Mouse (Mus musculus): ENCODE data around the gene Tex48. TPM values are rescaled to one million over a fixed set of nuclear protein-coding genes. Genes with fewer than 3 reads are reported as not detected.

The Tex48 gene
- polyA plus RNA-seq, 1 experiment: not detected

DNA sequence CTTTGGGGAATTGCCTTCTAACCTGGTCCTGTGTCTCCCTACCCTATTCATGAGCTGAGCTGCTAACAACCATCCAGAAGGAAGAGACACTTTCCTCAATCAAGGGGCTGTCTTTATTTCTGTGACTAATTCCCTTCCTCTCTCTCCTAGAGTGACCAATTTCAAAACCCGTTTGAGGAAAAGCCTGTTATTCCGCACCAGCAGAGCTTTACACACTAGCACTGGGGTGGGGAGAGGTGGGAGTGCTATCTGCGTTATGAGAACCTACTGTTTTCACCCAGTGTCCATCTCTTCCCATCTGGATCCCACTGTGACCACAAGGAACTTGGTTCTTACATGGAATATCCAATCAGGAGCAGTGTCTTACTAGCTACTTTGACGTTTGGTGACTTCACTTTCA is 36.9 kb upstream of the Tex48 start:
- Histone ChIP-seq H3K4me3 (ENCODE audit: extremely low read depth, insufficient read depth, insufficient read length) (no peak overlapping the region), H3K27ac (ENCODE audit: insufficient read depth, low read length) (no peak overlapping the region), H3K27me3 (ENCODE audit: control insufficient read depth, insufficient read depth, low read length) (no peaks in the 10 kb centered on the region), H3K4me1 (ENCODE audit: control insufficient read depth, insufficient read depth, insufficient read length) (no peaks in the 10 kb centered on the region), H3K36me3 (ENCODE audit: control insufficient read depth, insufficient read depth, low read length) (no peaks in the 10 kb centered on the region)
- no peak for TF ChIP-seq CTCF (IDR thresholded peaks at IDR 0.05; ENCODE audit: extremely low read depth, insufficient read depth, insufficient read length, insufficient replicate concordance)
- no peak for DNase-seq (ENCODE audit: low read depth in 1 of 2, low spot score in 2 of 2)
- WGBS: 61% methylated on average over 4 of the region's 4 CpGs

DNA sequence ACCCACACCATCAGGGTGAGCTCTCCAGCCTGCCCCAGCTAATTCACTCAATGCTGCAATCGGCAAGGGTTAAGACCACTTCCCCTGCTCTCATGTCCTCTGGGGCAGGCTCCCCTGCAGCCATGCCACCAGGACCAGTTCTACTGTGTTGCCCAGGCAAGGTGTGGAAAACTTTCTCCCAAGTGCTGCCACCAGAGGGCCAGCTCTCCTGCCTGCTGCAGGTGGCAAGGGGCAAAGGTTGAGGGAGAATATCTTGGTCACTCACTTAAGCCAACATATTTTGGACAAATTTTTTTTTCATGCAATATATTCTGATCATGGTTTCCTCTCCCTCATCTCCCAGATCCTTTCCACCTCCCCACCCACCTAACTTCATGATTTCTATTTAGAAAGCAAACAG is 32.2 kb upstream of the Tex48 start:
- H3K27me3 ChIP-seq (ENCODE audit: control insufficient read depth, insufficient read depth, low read length): no peaks in the 10 kb centered on the region
- H3K36me3 ChIP-seq (ENCODE audit: control insufficient read depth, insufficient read depth, low read length): no peaks in the 10 kb centered on the region
- no peaks in the 10 kb centered on the region for H3K4me1 ChIP-seq (ENCODE audit: control insufficient read depth, insufficient read depth, insufficient read length)
- TF ChIP-seq CTCF (IDR thresholded peaks at IDR 0.05; ENCODE audit: extremely low read depth, insufficient read depth, insufficient read length, insufficient replicate concordance): no peak
- TF ChIP-seq POLR2A (IDR thresholded peaks at IDR 0.05; ENCODE audit: low read depth, low read length): no peak
- H3K27ac ChIP-seq (ENCODE audit: insufficient read depth, low read length): no peak overlapping the region
- H3K4me3 ChIP-seq (ENCODE audit: extremely low read depth, insufficient read depth, insufficient read length): no peak overlapping the region
- 19% methylated on average over 1 of the region's 1 CpGs for WGBS
- no peak for DNase-seq (ENCODE audit: low read depth in 1 of 2, low spot score in 2 of 2)

DNA sequence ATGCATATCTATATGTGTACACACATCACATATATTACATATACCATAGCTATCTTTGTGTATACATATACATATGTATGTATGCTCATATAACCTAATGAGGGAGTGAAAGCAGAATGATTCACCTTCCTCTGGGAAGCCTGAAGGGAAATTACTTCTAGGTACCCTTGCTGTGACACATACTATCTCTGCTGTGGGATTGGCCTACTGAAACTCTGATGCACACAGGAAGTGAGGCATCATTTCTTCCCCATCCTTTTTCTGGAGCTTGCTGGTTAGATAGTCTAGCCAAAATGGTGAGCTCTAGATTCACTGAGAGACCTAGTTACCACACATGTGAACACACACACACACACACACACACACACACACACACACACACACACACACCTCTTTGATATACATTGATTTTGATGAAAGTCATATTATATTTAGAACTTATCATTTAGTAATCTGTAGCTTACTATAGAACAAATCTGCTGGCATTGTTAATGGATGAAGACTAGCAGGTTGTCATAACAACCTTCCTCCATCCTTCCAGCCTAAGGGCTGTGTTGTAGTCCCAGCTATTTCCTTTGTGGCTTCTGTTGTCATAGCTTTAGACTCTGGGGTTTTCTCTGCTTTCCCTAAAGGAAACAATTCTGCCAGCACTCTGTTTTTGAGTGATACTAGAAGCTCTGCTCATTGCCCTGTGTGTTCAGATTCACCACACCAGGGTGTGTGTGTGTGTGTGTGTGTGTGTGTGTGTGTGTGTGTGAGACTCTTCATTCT is 21.9 kb upstream of the Tex48 start:
- no peak for TF ChIP-seq POLR2A (IDR thresholded peaks at IDR 0.05; ENCODE audit: low read depth, low read length)
- TF ChIP-seq CTCF (IDR thresholded peaks at IDR 0.05; ENCODE audit: extremely low read depth, insufficient read depth, insufficient read length, insufficient replicate concordance): no peak
- Histone ChIP-seq H3K36me3 (ENCODE audit: control insufficient read depth, insufficient read depth, low read length) (no peaks in the 10 kb centered on the region), H3K4me3 (ENCODE audit: extremely low read depth, insufficient read depth, insufficient read length) (no peak overlapping the region), H3K27me3 (ENCODE audit: control insufficient read depth, insufficient read depth, low read length) (no peaks in the 10 kb centered on the region), H3K4me1 (ENCODE audit: control insufficient read depth, insufficient read depth, insufficient read length) (no peaks in the 10 kb centered on the region), H3K27ac (ENCODE audit: insufficient read depth, low read length) (no peak overlapping the region)
- DNase-seq (ENCODE audit: low read depth in 1 of 2, low spot score in 2 of 2): no peak

DNA sequence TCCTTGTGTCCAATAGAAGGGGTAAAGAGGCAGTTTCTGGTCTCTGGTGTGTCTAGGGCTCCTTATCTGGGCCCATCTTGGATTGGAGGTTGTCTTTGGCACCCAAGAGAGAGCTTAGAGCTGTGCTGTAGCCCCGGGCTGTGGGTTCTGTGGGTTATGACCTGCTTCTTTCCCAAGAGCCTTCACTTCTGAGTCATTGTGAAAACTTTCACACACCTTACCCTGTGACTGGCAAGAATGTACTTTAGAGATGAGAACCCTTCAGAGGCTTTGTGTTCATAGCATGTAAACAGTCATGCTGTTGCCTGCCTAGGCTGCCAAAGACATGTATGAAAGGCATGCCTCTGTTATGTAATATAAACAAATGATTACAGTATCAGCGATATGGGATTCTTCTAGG is 17.6 kb upstream of the Tex48 start:
- WGBS: 61% methylated on average over 2 of the region's 2 CpGs
- Histone ChIP-seq H3K27me3 (ENCODE audit: control insufficient read depth, insufficient read depth, low read length) (no peaks in the 10 kb centered on the region), H3K4me3 (ENCODE audit: extremely low read depth, insufficient read depth, insufficient read length) (no peak overlapping the region), H3K36me3 (ENCODE audit: control insufficient read depth, insufficient read depth, low read length) (no peaks in the 10 kb centered on the region), H3K27ac (ENCODE audit: insufficient read depth, low read length) (no peak overlapping the region), H3K4me1 (ENCODE audit: control insufficient read depth, insufficient read depth, insufficient read length) (no peaks in the 10 kb centered on the region)
- no peak for DNase-seq (ENCODE audit: low read depth in 1 of 2, low spot score in 2 of 2)
- no peak for TF ChIP-seq CTCF (IDR thresholded peaks at IDR 0.05; ENCODE audit: extremely low read depth, insufficient read depth, insufficient read length, insufficient replicate concordance)
- TF ChIP-seq POLR2A (IDR thresholded peaks at IDR 0.05; ENCODE audit: low read depth, low read length): no peak

DNA sequence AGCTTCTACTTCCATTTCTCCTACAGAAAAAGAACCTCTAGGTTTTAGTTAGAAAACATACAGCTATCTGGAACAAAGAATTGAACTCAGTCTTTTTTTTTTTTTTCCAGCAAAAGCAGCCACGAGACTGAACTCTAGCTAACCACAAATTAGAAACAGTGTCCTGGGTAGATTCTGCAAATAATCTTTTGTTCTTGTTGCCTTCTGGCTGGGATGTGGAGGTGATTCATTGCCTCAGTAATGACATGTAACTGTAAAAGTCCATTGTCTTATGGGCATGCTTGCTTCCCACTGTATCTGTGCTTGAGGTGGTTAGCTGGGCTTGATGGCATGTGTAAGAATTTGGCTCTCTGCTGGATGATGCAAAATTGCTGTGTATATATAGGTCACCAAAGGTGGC is 16.4 kb upstream of the Tex48 start:
- no peak for DNase-seq (ENCODE audit: low read depth in 1 of 2, low spot score in 2 of 2)
- H3K4me3 ChIP-seq (ENCODE audit: extremely low read depth, insufficient read depth, insufficient read length): no peak overlapping the region
- H3K36me3 ChIP-seq (ENCODE audit: control insufficient read depth, insufficient read depth, low read length): no peaks in the 10 kb centered on the region
- 26% methylated on average over 1 of the region's 1 CpGs for WGBS
- no peak for TF ChIP-seq CTCF (IDR thresholded peaks at IDR 0.05; ENCODE audit: extremely low read depth, insufficient read depth, insufficient read length, insufficient replicate concordance)
- TF ChIP-seq POLR2A (IDR thresholded peaks at IDR 0.05; ENCODE audit: low read depth, low read length): no peak
- no peaks in the 10 kb centered on the region for H3K4me1 ChIP-seq (ENCODE audit: control insufficient read depth, insufficient read depth, insufficient read length)
- no peak overlapping the region for H3K27ac ChIP-seq (ENCODE audit: insufficient read depth, low read length)
- H3K27me3 ChIP-seq (ENCODE audit: control insufficient read depth, insufficient read depth, low read length): no peaks in the 10 kb centered on the region

DNA sequence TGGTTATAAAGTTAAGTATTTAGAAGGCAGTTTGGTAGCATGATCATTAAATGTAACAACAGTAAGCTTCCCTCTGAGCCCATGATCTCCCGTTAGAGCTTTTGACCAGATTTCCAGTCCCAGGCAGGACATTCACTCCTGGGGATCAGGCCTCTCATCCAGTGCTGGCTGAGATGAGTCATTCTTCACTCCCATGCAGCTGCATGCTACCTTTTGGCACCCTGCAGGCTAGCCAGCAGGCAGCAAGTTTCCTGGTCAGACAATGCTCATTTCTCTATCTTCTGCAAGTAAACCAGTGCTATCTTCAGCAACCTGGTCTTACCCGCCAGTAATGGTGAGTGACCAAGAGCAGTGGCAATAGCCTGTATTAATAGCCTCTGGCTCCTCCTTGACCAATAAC is 11.0 kb upstream of the Tex48 start:
- Histone ChIP-seq H3K4me1 (ENCODE audit: control insufficient read depth, insufficient read depth, insufficient read length) (no peaks in the 10 kb centered on the region), H3K27me3 (ENCODE audit: control insufficient read depth, insufficient read depth, low read length) (no peaks in the 10 kb centered on the region), H3K4me3 (ENCODE audit: extremely low read depth, insufficient read depth, insufficient read length) (no peak overlapping the region), H3K36me3 (ENCODE audit: control insufficient read depth, insufficient read depth, low read length) (no peaks in the 10 kb centered on the region), H3K27ac (ENCODE audit: insufficient read depth, low read length) (no peak overlapping the region)
- WGBS: 94% methylated on average over 2 of the region's 2 CpGs
- DNase-seq (ENCODE audit: low read depth in 1 of 2, low spot score in 2 of 2): no peak
- no peak for TF ChIP-seq CTCF (IDR thresholded peaks at IDR 0.05; ENCODE audit: extremely low read depth, insufficient read depth, insufficient read length, insufficient replicate concordance)
- no peak for TF ChIP-seq POLR2A (IDR thresholded peaks at IDR 0.05; ENCODE audit: low read depth, low read length)

DNA sequence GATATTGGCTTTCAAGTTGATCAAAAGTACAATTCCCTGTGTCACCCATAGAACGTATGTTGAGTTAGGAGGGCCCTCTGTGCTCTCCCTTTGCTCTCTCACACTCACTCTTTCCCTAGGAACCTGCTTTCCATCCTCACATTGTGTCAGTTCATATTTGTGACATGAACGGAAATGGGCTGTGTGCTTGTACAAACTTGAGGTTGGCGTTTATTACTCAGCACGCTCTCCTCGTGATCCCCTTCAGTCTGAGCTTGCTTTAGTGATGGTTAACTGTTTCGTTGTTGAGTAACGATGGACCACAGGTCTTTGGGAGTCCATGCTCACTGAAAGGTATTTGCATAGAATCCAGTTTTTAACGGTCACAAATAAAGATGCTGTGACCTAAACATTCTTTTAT is 4.9 kb upstream of the Tex48 start:
- no peaks in the 10 kb centered on the region for H3K36me3 ChIP-seq (ENCODE audit: control insufficient read depth, insufficient read depth, low read length)
- no peak overlapping the region for H3K27ac ChIP-seq (ENCODE audit: insufficient read depth, low read length)
- no peak overlapping the region for H3K4me3 ChIP-seq (ENCODE audit: extremely low read depth, insufficient read depth, insufficient read length)
- H3K27me3 ChIP-seq (ENCODE audit: control insufficient read depth, insufficient read depth, low read length): no peaks in the 10 kb centered on the region
- H3K4me1 ChIP-seq (ENCODE audit: control insufficient read depth, insufficient read depth, insufficient read length): no peaks in the 10 kb centered on the region
- 61% methylated on average over 8 of the region's 8 CpGs for WGBS
- DNase-seq (ENCODE audit: low read depth in 1 of 2, low spot score in 2 of 2): no peak
- no peak for TF ChIP-seq POLR2A (IDR thresholded peaks at IDR 0.05; ENCODE audit: low read depth, low read length)
- no peak for TF ChIP-seq CTCF (IDR thresholded peaks at IDR 0.05; ENCODE audit: extremely low read depth, insufficient read depth, insufficient read length, insufficient replicate concordance)

Data from spleen, adult 2 months (tissue).